Mouse (Mus musculus) megakaryocyte, embryonic 14.5 days (primary cell): ENCODE results near the gene Chaf1b.

Experiments
- FLI1 ChIP-seq: IDR thresholded peaks from 2 replicates; pipeline ENCODE4 v1.6.1; 2012; ENCODE audit warnings: low read length, inconsistent platforms, mixed read lengths
- GATA1 ChIP-seq: IDR thresholded peaks from 3 replicates; pipeline ENCODE4 v1.6.1; 2012; ENCODE audit warnings: mixed read lengths, low read length, inconsistent platforms, borderline replicate concordance

- no peak for TF ChIP-seq FLI1
- no peak for TF ChIP-seq GATA1
Observed at GRCm38 (mm10) chr16:93893285-93893684, 9.6 kb downstream of the Chaf1b start.
